Mouse (Mus musculus): ENCODE results near the gene Fubp1.

Fubp1 gene

DNA sequence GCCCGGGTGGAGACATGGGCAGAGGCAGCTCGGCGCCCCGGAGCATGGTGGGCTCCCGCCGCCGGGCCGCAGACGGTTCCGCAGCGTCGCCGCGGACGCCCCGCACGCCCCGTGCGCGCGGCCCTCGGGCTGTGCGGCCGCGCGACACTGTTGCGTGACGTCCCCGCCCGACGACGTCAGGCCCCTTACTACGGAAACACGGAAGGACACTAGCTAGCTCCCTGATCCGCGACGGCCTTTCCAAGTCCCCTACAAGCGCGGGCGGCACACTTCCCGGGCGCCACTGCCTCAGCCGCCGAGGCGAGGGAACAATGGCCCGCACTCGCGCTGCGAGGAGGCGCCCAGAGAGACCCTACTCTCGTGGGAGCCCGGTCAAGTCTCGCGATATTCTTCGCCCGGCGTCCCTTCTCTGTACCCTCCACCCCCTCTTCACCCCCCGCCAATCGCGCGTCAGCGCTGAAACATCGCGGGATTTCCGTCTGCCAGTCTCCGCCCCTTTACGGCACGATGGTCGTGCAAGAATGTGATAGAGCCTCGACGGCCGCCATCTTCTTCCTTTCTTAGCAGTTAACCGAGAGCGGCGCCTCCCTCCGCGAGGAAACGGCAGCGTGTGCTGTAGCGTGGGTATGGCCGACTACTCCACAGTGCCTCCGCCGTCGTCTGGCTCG is at the start of gene Fubp1, which contains the start of gene Dnajb4:
Fubp1 (plus strand) TSS at position 456 of the 668 bp plus-strand sequence.
Dnajb4 (minus strand) TSS at position 336 of the 668 bp plus-strand sequence.
- peak; percentile 98 for DNase-seq (ENCODE audit: low read depth)

DNA sequence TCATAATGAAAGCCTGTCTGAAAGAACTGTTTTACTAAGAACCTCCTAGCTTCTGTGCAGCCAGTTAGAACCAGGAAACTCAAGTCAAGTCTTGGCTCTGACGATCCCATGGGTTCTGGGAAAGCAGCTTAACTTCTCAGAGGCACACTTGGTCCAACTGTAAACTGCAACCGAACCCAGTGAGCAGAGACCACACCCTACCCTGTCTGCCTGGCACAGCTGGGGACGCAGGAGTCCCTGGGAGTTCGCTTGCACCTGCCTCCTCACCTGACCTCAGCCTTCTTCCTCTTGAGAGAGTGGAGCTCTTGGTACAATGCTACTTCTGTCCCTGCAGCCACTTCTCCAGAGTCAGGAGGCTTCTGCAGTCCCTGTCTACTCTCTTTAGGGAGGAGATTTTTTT is 49.6 kb upstream of the Fubp1 start:
- DNase-seq (ENCODE audit: low read depth), result peak; percentile 36

DNA sequence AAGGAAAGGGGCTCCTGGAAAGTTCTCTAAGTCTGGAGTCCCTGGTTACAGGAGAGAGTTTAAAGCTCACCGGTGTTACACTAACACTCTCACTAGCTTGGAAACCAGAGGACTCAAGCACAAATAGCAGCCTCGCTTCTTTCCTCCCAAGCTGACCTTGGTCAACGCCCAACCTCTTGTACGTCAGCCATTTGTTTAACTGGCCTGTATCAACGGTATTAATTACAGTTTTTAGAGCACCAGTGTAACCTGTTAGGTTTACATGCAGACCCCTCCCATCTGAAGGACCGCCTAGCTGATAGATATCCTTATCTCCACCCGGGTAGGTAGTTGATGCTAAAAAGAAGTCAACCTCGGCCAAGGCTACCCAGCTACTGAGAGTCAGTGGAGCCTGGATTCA is 46.9 kb upstream of the Fubp1 start:
- DNase-seq (ENCODE audit: low read depth), result no peak

DNA sequence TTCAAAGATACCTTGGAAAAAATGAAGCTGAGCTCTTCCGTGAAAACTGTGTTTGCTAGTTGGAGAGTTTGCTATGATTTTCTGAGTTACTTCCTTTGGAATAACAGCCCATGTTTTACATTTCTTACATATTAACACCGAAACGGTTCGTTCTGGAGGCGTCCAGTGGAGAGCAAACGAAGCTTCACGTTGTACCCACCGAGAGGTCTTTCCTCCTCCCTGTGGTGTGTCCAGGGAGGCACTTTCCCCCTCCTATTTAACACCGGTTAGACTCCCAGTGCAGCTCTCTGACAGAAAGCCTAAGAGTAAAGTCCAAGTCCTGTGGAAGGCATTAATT is 45.2 kb upstream of the Fubp1 start:
- DNase-seq (ENCODE audit: low read depth), result no peak

DNA sequence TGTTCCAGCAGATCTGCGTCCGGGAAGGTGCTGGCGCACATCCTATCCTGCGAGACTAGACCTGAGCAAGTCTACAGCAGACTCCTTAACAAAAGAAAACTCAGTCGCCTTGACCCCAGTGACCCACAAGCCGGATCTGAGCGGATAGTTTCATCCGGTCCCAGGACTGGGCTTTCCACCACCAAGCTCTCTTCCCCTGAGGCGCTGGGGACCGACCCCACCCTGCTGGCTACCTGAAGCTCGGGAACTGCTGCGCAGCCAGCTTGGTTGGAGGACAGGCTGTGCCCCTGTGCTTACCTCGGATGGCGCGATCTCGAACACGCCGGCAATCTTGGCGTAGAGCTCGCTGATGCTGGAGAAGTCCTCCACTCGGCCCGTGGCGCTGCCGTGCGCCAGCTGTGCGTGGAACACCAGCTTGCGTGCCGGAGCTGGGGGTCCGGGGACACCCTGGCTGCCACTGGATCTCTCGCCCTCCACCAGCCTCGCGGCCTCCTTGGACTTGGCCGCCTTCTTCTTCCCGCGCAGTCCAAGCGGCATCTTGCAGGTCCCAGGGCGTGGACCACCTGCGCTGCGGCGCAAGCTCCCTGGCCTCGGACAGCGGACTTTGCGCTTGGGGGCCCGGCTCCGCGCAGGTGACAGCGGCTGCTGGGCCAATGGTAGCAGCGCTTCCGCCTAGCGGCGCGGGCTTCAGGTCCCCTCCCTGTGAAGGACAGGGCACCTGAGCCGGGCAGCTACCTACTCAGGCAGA is 44.7 kb upstream of the Fubp1 start:
- no peak for DNase-seq (ENCODE audit: low read depth)

DNA sequence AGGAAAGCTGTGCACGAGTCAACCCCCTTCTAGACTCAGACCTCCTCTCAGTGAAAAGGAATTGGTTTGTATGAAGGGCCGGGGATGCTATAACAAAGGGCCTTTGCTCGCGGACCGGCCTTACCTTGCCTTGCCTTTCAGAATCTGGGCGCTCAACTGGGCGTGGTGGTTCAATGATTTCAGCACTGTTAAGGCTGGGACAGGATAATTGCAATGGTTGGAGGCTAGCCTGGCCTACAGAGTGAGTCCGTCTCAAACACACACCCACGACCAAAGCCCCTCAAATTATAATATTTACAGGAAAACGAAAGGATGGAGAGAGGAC is 44.2 kb upstream of the Fubp1 start, which contains the start of gene Gipc2:
Gipc2 (minus strand) TSS at position 132 of the 325 bp plus-strand sequence.
- DNase-seq (ENCODE audit: low read depth), result no peak

DNA sequence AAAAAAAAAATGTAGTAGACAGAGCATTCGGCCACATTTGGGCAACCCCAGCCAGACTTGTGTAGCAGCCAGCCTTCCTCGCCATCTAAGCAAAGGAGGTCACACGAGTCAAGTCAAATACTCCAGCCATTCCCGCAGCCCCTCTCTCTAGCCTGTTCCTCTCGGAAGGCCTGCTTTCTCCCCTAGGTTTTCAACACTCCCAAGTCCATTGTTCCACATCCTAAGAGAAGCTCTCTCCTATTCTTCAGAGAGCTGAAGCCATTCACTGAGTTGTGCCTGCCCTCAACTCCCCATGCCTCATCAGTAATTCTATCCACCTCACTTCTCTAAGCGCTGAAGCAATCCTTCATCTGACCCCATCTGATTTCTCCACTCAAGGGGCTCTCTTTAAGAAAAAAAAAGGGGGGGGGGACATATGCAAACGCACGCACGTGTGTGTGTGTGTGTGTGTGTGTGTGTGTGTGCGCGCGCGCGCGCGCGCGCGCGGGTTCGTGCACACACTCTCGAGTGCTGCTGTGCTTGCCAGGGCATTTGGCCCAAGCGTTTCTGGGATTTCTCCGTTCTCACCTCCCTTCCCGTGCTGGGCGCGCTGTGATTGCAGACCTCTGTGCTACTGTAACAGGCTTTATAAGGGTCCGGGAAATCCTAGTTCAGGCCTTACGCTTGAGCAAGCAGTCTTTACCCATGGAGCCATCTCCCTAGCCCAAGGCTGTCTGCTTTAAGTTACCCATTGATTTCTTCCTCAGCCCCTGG is 43.3 kb upstream of the Fubp1 start:
- DNase-seq (ENCODE audit: low read depth), result no peak

DNA sequence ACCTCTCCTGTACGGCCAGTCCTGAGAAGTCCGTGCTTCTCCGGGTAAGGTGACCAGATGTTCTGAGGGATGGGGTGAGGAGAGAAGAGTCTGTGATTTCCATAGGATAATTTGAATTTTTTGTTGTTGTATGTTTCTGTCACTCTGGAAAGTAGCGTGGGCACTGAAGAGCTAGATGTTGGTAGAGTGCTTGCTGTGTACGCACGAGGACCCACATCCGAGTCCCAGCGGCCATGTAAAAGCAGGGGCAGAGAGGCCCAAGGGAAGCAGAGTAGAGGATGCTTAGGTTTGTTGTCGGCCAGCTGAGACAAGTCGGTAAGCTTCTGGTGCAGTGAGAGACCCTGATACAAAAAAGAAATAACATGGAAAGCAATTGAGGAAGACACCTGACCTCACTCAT is 42.2 kb upstream of the Fubp1 start:
- no peak for DNase-seq (ENCODE audit: low read depth)

DNA sequence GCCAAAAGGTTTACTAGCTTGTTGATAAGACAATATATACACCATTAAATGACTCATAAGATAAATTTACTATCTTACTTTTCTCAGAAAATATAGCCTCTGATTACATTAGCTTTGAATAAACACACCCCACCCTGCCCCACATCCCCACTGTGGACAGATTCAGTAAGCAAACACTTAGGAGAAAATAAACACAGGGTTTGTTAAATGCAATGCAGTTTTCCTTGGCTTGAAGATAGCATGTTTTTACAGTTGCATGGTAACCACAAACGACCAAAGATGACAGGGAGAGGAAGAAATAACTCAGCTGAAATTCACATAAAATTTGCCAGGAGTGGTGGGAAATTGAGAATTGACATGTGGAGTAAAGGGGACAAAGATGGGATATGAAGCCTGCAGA is 39.8 kb upstream of the Fubp1 start:
- DNase-seq (ENCODE audit: low read depth), result no peak

DNA sequence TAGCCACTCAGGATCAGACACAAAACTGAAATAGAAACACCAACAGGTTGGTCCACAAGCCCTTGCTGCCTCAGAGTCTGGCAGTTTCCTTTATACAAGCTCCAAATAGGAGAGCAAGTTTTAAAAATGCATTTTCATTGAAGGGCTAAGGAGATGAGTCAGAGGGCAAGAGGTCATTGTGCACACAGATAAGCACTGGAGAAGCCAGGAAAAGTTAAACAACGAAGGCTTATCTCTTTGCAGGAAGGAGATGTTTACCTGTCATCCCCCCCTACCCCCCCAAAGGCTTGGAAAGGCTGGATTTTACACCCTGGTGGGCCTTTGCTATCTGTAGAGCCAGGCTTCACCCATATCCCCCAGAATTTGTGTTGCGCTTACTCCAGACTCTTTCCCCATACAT is 39.0 kb upstream of the Fubp1 start:
- DNase-seq (ENCODE audit: low read depth), result no peak

DNA sequence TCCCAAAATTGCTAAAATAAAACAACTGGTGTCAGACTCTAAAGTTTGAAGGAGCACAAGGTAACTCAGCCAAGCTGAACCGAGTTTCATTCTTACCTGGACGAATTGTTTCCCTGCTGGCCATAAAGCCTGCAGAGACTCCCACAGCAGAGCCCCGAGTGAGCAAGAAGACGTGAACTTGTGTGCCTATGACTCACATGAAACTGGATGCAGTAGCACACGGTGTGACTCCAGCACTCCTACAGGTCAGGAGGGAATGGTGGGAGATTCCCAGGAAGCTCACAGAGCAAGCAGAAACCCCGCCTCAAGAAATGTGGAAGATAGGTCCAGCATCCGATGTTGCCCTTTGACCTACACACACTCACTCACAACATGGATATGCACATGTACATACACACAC is 38.4 kb upstream of the Fubp1 start:
- no peak for DNase-seq (ENCODE audit: low read depth)

DNA sequence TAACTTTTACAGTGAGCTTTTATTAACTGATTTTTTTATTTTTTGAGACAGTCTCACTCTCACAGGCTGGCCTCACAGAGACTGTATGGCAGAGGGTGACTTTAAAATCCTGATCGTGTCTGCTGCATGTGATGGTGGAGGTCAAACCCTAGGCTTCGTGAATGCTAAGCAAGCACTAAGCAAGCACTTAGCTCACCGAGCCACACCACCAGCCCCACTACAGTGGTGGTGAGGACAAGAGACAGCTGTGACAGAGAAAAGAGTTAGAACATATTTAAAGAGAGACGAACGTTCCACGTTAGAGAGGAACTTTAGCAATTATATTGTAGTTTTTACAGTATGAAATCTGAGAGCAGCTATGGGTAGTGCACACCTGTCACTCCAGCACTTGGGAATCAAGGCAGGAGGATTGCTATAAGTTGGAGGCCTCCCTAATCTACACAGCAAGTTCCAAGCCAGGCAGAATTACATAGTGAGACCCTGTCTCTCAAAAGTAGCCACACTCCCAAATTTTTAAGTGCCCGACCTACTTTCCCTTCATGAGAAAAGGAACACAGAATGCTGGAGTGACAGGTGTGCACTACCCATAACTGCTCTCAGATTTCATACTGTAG is 37.8 kb upstream of the Fubp1 start:
- DNase-seq (ENCODE audit: low read depth), result no peak

DNA sequence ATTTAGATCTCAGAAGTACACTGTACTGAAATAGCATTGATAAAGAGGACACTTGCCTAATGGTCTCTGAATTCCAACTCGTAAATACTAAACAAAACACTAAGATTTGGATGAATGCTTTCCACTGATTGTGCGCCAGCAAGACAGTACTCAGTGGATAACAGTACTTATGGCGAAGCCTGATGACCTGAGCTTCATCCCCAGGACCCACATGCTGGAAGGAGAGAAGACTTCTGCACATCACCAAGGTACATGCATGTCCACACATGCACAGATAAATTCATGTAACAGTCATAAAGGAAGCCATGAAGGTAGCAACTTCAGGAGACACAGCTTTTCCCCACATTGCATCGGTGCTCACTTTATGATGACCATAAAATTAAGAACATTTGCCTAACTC is 31.4 kb upstream of the Fubp1 start:
- no peak for DNase-seq (ENCODE audit: low read depth)

DNA sequence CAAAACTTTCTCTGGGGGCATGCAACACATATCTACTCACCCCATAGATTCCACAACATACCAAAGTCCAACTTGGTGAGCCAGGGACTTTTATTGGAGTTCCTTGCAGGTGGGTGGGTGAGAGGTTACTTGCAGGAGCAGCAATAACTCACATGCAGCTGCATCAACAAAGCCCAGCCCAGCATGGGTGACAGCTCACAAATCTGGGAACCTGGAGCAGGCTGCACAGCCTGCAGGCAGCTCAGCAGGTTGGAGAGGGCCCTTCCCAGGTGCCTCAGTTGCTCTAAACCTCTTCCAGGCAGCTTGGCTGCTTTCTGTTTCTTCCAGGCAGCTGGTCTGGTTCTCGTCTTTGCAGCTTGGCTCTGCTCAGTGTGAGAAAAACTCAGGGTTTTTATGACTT is 30.9 kb upstream of the Fubp1 start:
- DNase-seq (ENCODE audit: low read depth), result no peak

DNA sequence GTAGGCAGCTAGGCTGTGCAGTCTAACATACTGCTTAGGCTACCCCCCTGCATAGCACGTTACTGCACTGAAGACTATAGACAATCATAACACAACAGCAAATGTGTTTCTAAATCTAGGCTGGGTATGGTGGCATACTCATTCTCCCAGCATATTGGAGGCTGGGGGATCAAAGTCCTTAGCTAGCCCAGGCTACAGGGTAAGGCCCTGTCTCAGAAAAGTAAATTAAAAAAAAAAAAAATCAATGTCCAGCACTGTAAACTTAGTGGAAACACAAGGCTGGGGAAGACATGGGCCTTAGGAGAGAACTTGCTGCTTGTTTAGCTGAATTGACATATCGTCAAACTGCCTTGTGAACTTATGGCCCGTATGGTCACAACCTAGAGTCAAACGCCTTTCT is 29.6 kb upstream of the Fubp1 start:
- no peak for DNase-seq (ENCODE audit: low read depth)

DNA sequence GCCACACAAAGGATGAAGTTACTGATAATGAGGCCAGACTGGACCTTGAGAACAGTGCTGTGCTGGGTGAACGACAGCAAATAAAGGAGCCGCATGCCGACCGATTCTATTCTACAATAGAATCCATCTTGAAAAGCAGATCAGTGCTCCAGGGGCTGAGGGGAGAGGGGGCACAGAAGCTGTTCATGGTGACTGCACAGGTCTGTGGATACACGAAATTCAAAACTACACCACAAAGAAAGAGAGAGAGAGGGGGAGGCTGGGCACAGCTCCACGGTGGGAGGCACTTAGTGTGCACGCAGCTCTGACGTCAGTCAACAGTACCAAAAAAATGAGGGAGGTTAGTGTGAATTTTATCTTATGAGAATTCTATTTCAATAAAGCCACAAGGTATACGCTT is 26.7 kb upstream of the Fubp1 start:
- no peak for DNase-seq (ENCODE audit: low read depth)

DNA sequence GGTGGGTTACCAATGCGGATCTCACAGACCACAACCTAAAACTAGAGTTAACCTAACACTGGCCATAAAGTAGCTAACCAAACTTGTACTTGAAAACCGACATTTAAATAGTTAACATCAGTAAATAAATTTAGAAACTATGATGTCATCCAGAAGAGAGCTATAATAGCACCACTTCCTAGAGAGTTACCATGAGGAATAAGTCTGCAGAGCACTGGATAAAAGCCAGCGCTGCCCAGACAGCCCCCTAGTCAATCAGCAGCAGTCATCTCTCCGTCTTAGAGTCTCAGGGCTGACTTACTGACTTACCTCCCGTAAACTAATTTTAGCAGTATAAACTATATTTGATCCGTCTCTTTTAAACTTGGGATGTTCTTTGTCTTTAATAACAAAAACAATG is 24.1 kb upstream of the Fubp1 start:
- DNase-seq (ENCODE audit: low read depth), result no peak

DNA sequence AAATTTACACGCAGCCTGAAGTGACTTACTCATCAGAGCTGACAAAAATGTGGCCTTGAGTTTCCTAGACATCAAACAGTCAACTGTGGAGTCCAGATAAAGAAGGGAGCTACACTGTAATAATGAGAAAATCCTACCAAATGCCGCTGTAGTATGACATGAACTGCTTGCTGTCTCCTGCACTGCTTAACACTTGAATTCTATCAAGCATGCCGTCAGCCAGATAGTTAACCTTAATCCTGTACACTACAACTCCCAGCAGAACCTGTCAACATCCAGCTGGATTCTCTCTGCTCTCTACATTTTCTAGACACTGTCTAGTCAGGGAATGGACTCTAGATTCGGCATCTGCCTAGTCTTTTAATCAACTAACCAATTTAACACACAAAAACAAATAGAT is 20.9 kb upstream of the Fubp1 start:
- no peak for DNase-seq (ENCODE audit: low read depth)

DNA sequence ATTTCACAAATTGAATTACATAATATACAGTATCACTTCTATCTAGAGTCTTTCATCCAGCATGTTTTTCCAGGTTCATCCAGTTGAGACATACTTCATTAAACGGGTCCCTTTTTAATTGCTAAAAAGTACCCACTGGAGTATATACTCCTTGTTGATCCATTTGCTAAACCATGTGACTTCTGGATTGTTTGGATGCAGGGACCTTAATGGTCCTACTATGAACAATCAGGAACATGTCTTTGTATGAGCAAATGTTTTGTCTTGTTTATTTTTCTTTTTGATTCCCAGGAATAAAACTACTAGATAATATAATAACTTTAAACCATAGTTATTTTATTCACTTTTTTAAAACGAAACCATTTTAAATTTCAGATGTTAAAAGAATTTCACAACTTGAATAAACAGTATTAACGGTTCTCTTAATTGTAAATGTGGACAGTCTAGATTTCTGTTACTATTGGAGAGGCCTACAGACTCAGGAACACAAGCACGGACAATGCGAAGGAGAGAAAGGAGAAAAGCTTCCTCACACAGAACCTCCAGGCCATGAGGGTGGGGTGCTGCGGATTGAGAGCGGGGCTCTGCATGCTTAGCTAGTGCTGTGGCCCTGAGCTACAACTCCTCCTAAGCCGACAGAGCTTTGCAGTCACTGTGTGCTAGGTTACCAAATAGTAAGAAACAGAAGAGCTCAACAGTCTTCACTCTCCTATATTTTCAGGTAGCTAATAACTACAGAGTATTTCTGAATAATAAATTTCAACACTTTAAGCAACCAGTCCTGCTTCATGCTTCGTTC is 19.3 kb upstream of the Fubp1 start:
- DNase-seq (ENCODE audit: low read depth), result no peak

DNA sequence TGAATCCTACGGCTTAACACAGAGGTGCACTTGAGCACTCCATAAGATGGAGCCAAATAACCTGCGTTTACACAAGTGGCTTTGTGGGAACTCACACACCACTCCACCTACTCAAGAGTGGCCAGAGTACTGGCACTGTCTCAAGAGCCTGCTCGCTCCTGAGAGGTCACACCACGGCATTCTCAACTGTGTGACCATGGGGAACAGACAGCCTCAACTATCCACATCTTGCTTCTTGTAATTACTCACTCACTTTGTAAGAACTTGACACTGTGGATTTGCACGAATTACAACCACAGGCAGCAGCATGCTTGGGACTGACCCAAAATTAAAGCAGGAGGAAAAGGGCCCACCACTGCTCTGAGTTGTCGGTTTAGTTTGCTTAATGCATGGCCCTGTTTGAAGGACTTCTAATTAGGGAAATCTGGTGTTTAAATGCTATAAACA is 18.4 kb upstream of the Fubp1 start:
- DNase-seq (ENCODE audit: low read depth), result no peak

DNA sequence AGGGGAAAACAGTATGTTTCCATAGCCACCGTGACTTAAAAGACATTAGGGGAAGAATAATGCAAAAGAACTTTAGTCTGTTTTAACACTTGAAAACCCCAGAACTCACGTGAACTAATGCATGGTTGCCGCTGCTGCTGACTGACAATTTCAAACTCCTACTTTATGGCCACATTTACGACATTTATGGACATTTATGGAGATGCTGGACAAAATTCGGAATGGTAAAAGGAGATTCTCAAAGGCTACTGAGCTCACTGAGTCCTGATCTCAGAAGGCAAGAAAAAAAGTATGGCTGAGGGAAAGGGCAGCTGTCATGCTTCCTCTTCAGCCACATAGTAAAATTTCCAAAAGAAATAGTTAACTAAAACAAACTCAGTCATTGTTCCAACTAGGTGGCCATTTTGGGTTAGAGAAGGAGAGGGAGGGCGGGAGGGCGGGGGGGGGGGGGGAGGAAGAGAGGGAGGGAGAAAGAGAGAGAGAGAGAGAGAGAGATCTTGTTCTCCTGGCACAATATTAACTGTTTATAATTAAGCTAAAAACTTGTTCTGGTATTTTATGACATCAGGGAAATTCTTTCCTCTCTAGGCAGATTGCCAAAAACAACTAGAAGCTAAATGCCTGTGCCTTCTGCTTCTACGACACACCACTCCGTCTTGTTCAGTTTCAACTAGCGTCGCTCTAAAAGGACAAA is 17.8 kb upstream of the Fubp1 start:
- no peak for DNase-seq (ENCODE audit: low read depth)

Data from c-Kit-positive CD71-positive TER-119-negative erythroid progenitor cells, embryonic 14.5 days (primary cell).